Mouse (Mus musculus): ENCODE measurements around the gene Mmp13. TPM values are rescaled to one million over a fixed set of nuclear protein-coding genes. Genes with fewer than 3 reads are reported as not detected.
A peak's percentile ranks its signal among the peaks of the same experiment; 100 is the strongest.
"Not testable (repeated sequence)": the region's sequence is repeated elsewhere in the genome, so short reads cannot be mapped to it uniquely, and the experiment has no call there.

Mmp13 gene
- polyA plus RNA-seq (2014; fragmentation: Nextera tagmentation; extraction: Ambion mirVana) = not detected in 2 replicates

DNA sequence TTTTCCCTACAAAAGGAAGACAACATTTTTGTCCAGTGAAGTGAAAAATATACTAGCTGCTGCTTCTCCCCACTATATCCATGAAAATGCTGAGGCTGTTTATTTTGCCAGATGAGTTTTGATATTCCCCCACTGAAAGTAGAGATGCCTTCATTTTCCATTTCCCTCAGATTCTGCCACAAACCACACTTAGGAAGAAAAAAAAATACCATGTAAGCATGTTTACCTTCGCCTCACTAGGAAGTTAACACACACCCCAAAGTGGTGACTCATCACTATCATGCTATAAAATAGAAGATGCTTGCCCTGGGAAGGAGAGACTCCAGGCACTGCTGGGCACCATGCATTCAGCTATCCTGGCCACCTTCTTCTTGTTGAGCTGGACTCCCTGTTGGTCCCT is at the start of gene Mmp13:
Gene Mmp13, plus strand, starts transcription at position 301 of the 400 bp plus-strand sequence.
- no peaks in the 10 kb centered on the region for H3K27me3 ChIP-seq (ENCODE audit: control insufficient read depth, insufficient read depth, low read length)
- no peak within 1 kb of the TSS for H3K4me3 ChIP-seq (ENCODE audit: low read depth, low read length)
- ATAC-seq (ENCODE audit: low FRiP score) = no peak
- no peak within 1 kb of the TSS for H3K9ac ChIP-seq (ENCODE audit: low read length)
- no peak within 1 kb of the TSS for H3K4me2 ChIP-seq
- WGBS = 89% methylated on average over 1 of the region's 1 CpGs
- no peaks in the 10 kb centered on the region for H3K36me3 ChIP-seq (ENCODE audit: control insufficient read depth, insufficient read depth, low read length)
- no peaks in the 10 kb centered on the region for H3K9me3 ChIP-seq (ENCODE audit: control insufficient read depth, low read length)
- no peaks in the 10 kb centered on the region for H3K4me1 ChIP-seq (ENCODE audit: control insufficient read depth, insufficient read depth, low read length)
- no peak within 1 kb of the TSS for H3K27ac ChIP-seq (ENCODE audit: low read depth, low read length)
- no peak for DNase-seq (ENCODE audit: low spot score, missing footprints)

DNA sequence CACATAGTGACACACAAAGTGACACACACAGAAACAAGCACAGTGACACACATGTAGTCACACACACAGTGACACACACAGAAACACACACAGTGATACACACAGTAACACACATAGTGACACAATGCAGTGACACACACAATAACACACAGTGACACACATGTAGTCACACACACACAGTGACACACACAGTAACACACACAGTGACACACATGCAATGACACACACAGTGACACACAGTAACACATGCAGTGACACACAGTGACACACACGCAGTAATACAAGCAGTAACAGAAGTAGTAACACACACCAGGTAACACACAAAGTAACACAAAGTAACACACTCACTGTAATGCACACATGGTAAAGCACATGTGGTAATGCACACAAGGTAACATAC is 33.7 kb upstream of the Mmp13 start:
- H3K4me1 ChIP-seq (ENCODE audit: control insufficient read depth, insufficient read depth, low read length) = no peaks in the 10 kb centered on the region
- H3K27me3 ChIP-seq (ENCODE audit: control insufficient read depth, insufficient read depth, low read length) = no peaks in the 10 kb centered on the region
- no peak overlapping the region for H3K4me2 ChIP-seq
- ATAC-seq (ENCODE audit: low FRiP score) = no peak
- no peak for DNase-seq (ENCODE audit: low spot score, missing footprints)
- WGBS = 96% methylated on average over 1 of the region's 1 CpGs
- H3K4me3 ChIP-seq (ENCODE audit: low read depth, low read length) = no peak overlapping the region
- no peaks in the 10 kb centered on the region for H3K9me3 ChIP-seq (ENCODE audit: control insufficient read depth, low read length)
- no peaks in the 10 kb centered on the region for H3K36me3 ChIP-seq (ENCODE audit: control insufficient read depth, insufficient read depth, low read length)
- H3K27ac ChIP-seq (ENCODE audit: low read depth, low read length) = no peak overlapping the region
- no peak overlapping the region for H3K9ac ChIP-seq (ENCODE audit: low read length)

DNA sequence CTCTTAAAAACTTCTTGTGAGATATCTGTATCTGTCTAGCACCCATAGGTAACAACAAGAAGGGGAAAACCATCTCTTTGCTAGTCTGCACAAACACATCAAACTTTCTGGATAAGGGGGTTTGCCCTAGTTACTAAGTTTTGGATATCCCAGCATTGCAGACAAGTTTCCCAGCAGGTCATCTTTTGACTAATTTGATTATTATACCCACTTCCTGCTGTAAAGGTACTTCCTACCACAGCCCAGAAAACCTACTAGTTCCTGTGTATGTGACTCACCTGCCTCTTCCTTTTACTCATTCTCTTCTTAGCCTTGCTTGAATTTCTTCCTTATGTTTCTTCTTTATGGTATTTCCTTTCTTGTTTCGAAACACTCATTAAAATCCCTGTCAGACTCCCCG is 32.3 kb upstream of the Mmp13 start:
- 93% methylated on average over 2 of the region's 2 CpGs for WGBS
- Histone ChIP-seq H3K27me3 (ENCODE audit: control insufficient read depth, insufficient read depth, low read length) (no peaks in the 10 kb centered on the region), H3K4me1 (ENCODE audit: control insufficient read depth, insufficient read depth, low read length) (no peaks in the 10 kb centered on the region), H3K27ac (ENCODE audit: low read depth, low read length) (no peak overlapping the region), H3K4me3 (ENCODE audit: low read depth, low read length) (no peak overlapping the region), H3K36me3 (ENCODE audit: control insufficient read depth, insufficient read depth, low read length) (no peaks in the 10 kb centered on the region), H3K9me3 (ENCODE audit: control insufficient read depth, low read length) (no peaks in the 10 kb centered on the region), H3K9ac (ENCODE audit: low read length) (no peak overlapping the region), H3K4me2 (no peak overlapping the region)
- DNase-seq (ENCODE audit: low spot score, missing footprints) = no peak
- ATAC-seq (ENCODE audit: low FRiP score) = no peak

DNA sequence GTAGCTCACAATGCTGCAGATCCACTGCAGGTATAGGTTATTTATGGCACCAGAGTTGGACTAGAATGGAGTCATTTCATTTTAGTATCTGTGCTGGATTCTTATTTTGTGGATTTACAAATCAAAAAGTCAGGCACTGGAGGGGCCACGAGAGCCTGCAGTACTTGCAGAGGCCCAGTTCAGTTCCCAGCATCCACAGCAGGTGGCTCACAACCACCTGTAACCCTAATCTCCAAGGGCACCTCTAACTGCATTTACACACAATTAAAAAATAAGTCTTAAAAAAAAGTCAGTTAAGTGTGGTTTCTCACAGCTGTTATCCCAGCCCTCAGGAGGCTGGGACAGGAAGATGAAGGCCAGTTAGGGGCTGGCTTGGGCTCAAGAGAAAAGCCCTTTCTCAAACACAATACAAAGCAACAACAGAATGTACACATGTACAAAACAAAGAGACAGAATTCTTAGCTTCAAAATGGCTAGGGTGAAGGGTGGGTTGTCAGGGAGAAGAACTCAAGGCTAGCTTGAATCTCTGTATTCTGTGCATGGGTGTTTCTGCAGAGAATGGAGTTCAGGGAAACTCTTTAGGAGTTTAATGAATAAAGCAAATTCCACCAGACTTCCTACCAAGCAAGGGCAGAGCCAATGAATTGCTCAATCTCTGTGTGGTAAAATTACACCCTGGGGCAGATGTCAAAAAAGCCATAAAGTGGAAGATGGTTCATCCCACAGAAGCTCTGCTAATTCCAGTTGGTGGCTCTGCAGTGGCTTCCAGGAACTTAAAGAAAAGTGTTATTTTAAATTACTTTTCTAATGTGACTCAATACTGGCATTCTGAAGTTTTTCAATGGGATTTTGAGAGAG is 19.3 kb upstream of the Mmp13 start:
- H3K36me3 ChIP-seq (ENCODE audit: control insufficient read depth, insufficient read depth, low read length) = no peaks in the 10 kb centered on the region
- WGBS = 78% methylated on average over 1 of the region's 1 CpGs
- no peaks in the 10 kb centered on the region for H3K9me3 ChIP-seq (ENCODE audit: control insufficient read depth, low read length)
- DNase-seq (ENCODE audit: low spot score, missing footprints) (no peak), ATAC-seq (ENCODE audit: low FRiP score) (peak; percentile 57; the same call in 1 of the 2 replicates)
- no peaks in the 10 kb centered on the region for H3K27me3 ChIP-seq (ENCODE audit: control insufficient read depth, insufficient read depth, low read length)
- no peak overlapping the region for H3K27ac ChIP-seq (ENCODE audit: low read depth, low read length)
- no peaks in the 10 kb centered on the region for H3K4me1 ChIP-seq (ENCODE audit: control insufficient read depth, insufficient read depth, low read length)
- H3K9ac ChIP-seq (ENCODE audit: low read length) = no peak overlapping the region
- H3K4me3 ChIP-seq (ENCODE audit: low read depth, low read length) = no peak overlapping the region
- no peak overlapping the region for H3K4me2 ChIP-seq

DNA sequence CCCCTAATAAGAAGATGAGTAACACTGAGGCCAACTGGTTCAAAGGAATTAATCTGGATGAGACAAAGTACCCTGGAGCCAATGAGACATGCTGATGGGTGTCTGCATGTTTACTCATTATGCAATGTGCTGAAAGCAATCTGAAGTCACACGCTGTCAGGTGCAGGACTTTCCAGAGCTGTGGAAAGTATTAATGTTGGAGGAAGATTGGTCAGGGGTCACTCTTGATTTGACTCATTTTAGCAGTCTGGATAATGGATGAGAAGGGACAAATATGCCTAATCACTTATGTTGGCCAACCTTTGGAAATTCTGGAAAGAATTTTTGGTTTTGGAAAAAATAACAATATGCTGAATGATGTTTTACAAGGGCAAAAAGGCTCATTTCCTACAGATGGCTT is 10.6 kb upstream of the Mmp13 start:
- H3K27me3 ChIP-seq (ENCODE audit: control insufficient read depth, insufficient read depth, low read length) = no peaks in the 10 kb centered on the region
- H3K27ac ChIP-seq (ENCODE audit: low read depth, low read length) = no peak overlapping the region
- no peak overlapping the region for H3K4me2 ChIP-seq
- H3K4me3 ChIP-seq (ENCODE audit: low read depth, low read length) = no peak overlapping the region
- 83% methylated on average over 1 of the region's 1 CpGs for WGBS
- DNase-seq (ENCODE audit: low spot score, missing footprints) (no peak), ATAC-seq (ENCODE audit: low FRiP score) (no peak)
- no peak overlapping the region for H3K9ac ChIP-seq (ENCODE audit: low read length)
- H3K9me3 ChIP-seq (ENCODE audit: control insufficient read depth, low read length) = no peaks in the 10 kb centered on the region
- H3K4me1 ChIP-seq (ENCODE audit: control insufficient read depth, insufficient read depth, low read length) = no peaks in the 10 kb centered on the region
- H3K36me3 ChIP-seq (ENCODE audit: control insufficient read depth, insufficient read depth, low read length) = no peaks in the 10 kb centered on the region

DNA sequence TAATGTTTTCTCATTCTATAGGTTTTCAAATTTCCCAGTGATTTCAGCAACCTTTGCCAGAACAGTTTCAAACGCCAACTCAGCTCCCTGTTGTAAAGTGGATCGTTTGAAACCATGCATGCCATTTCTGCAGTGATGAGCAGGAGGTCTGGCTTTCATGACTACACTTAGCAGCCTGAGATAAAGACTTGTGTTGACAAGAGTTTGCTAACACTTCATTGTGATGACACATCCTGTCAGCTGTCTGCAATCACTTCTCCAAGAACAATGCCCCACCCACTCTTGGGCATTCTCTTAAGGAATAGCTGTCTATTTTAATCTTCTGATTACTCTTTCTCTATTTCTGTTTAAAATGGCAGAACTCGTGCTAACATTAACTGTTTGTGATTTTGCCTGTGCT is 2.2 kb upstream of the Mmp13 start:
- Histone ChIP-seq H3K36me3 (ENCODE audit: control insufficient read depth, insufficient read depth, low read length) (no peaks in the 10 kb centered on the region), H3K27me3 (ENCODE audit: control insufficient read depth, insufficient read depth, low read length) (no peaks in the 10 kb centered on the region), H3K4me3 (ENCODE audit: low read depth, low read length) (no peak overlapping the region), H3K4me1 (ENCODE audit: control insufficient read depth, insufficient read depth, low read length) (no peaks in the 10 kb centered on the region), H3K27ac (ENCODE audit: low read depth, low read length) (no peak overlapping the region), H3K9ac (ENCODE audit: low read length) (no peak overlapping the region), H3K9me3 (ENCODE audit: control insufficient read depth, low read length) (no peaks in the 10 kb centered on the region), H3K4me2 (no peak overlapping the region)
- no peak for DNase-seq (ENCODE audit: low spot score, missing footprints)
- WGBS = 75% methylated on average over 3 of the region's 3 CpGs
- ATAC-seq (ENCODE audit: low FRiP score) = no peak

DNA sequence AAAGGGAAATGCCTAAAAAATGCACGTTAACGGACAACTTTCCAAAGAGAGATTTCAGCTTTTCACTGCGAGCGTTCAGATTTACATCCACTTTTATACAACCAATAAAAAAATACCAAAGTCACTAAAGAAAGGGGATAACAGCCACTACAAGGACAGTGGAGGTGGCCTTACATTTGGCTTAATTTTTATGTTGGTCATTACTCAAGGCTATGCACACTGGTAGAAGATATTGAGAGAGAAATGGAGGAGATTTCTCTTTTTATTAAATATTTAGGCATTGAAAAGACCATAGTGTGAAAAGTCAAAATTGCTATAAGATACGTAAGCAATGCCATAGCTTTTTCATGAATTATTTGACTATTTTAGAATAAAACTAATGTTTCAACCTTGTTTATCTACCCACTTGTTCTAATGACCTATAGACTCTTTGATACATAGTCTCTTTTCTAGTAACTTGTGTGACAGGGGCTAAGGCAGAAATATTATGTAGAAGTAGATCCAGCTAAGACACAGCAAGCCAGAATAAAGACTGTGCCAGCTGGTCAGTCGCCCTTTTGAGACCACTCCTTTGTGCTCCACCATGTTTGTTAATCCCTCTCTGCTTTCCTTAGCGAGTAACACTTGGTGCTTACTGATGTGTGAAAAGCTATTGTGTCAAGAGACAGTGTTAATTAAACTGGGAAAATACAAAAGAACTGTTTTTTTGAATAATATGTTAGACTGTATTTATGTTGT is 10.4 kb downstream of the Mmp13 start:
- no peaks in the 10 kb centered on the region for H3K36me3 ChIP-seq (ENCODE audit: control insufficient read depth, insufficient read depth, low read length)
- no peaks in the 10 kb centered on the region for H3K4me1 ChIP-seq (ENCODE audit: control insufficient read depth, insufficient read depth, low read length)
- H3K27ac ChIP-seq (ENCODE audit: low read depth, low read length) = no peak overlapping the region
- peak; percentile 89 for DNase-seq (ENCODE audit: low spot score, missing footprints)
- peak; percentile 97 for ATAC-seq (ENCODE audit: low FRiP score)
- no peaks in the 10 kb centered on the region for H3K9me3 ChIP-seq (ENCODE audit: control insufficient read depth, low read length)
- H3K9ac ChIP-seq (ENCODE audit: low read length) = no peak overlapping the region
- H3K4me3 ChIP-seq (ENCODE audit: low read depth, low read length) = no peak overlapping the region
- no peak overlapping the region for H3K4me2 ChIP-seq
- no peaks in the 10 kb centered on the region for H3K27me3 ChIP-seq (ENCODE audit: control insufficient read depth, insufficient read depth, low read length)
- WGBS = 59% methylated on average over 7 of the region's 7 CpGs

DNA sequence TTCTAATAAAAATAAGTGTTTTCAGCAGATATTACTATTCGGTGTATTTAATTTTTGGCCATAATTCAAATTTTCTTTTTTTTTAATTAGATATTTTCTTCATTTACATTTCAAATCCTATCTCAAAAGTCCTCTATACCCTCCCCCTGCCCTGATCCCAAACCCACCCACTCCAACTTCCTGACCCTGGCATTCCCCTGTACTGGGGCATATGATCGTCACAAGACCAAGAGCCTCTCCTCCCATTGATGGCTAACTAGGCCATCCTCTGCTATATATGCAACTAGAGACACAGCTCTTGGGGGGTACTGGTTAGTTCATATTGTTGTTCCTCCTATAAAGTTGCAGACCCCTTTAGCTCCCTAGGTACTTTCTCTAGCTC is 11.0 kb downstream of the Mmp13 start:
- H3K9ac ChIP-seq (ENCODE audit: low read length); DNase-seq (ENCODE audit: low spot score, missing footprints); H3K9me3 ChIP-seq (ENCODE audit: control insufficient read depth, low read length); H3K4me3 ChIP-seq (ENCODE audit: low read depth, low read length); H3K4me2 ChIP-seq; H3K27ac ChIP-seq (ENCODE audit: low read depth, low read length); H3K4me1 ChIP-seq (ENCODE audit: control insufficient read depth, insufficient read depth, low read length); H3K27me3 ChIP-seq (ENCODE audit: control insufficient read depth, insufficient read depth, low read length); H3K36me3 ChIP-seq (ENCODE audit: control insufficient read depth, insufficient read depth, low read length): not testable (repeated sequence)
- 47% methylated on average over 2 of the region's 2 CpGs for WGBS
- ATAC-seq (ENCODE audit: low FRiP score) = peak; percentile 83

DNA sequence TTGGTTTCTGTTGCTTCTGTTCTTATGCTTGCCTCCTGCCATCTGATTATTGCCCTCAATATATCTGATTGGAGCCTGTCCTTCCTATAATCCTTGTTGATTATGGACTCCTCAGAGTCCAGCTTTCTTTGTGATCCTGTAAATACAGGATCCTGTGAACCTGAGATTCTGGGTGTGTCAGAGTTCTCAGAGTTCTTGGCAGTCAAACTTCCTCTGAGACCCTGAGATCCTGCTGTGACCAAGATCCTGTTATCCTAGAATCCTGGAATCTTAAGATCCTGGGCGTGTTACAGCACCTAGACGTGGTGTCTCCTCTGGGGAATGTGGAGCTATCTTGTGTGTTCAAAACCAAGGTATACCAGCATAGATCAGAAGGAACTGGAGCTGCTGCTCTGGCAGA is 17.2 kb downstream of the Mmp13 start:
- WGBS = 86% methylated on average over 2 of the region's 2 CpGs
- ATAC-seq (ENCODE audit: low FRiP score) = no peak
- Histone ChIP-seq H3K36me3 (ENCODE audit: control insufficient read depth, insufficient read depth, low read length) (no peaks in the 10 kb centered on the region), H3K4me3 (ENCODE audit: low read depth, low read length) (no peak overlapping the region), H3K9ac (ENCODE audit: low read length) (no peak overlapping the region), H3K27me3 (ENCODE audit: control insufficient read depth, insufficient read depth, low read length) (no peaks in the 10 kb centered on the region), H3K4me2 (no peak overlapping the region), H3K27ac (ENCODE audit: low read depth, low read length) (no peak overlapping the region), H3K9me3 (ENCODE audit: control insufficient read depth, low read length) (no peaks in the 10 kb centered on the region), H3K4me1 (ENCODE audit: control insufficient read depth, insufficient read depth, low read length) (no peaks in the 10 kb centered on the region)
- no peak for DNase-seq (ENCODE audit: low spot score, missing footprints)

All from midbrain, embryonic 11.5 days (tissue).